ENCODE assay signal across 23 mouse cellular contexts in genomic region chr10:21011071-21011470, GRCm38 (mm10). TPM values are rescaled to one million over a fixed set of nuclear protein-coding genes. Genes with fewer than 3 reads are reported as not detected.
DNase-seq lines count a peak whose midpoint lies in the region; ATAC-seq and TF ChIP-seq lines count a peak whose summit lies in the region.
"Had no signal": no experiment of that assay in that cellular context is flagged by ENCODE, and none has a peak within 500 bp of the region (broad histone marks: within the 10 kb centered on the region; RNA-seq: fewer than 3 reads in every experiment).

No protein-coding gene starts in this region.

- TF ChIP-seq POLR2A in MEL (IDR thresholded peaks at IDR 0.05; ENCODE audit: control insufficient read depth in 1 of 2, insufficient read depth in 1 of 2, low read depth in 1 of 2, low read length in 2 of 2, poor library complexity in 1 of 2) = no peak

- TF ChIP-seq CTCF in G1E (IDR thresholded peaks at IDR 0.05; ENCODE audit: low read depth, low read length) (no peak), MEL (IDR thresholded peaks at IDR 0.05 in 2 of 3, conservative IDR thresholded peaks at IDR 0.05 in 1 of 3; ENCODE audit: control insufficient read depth in 1 of 3, insufficient read depth in 1 of 3, low read depth in 2 of 3, low read length in 3 of 3, poor library complexity in 1 of 3, severe bottlenecking in 1 of 3) (no peak)

- no peaks in the 10 kb centered on the region for H3K9me3 ChIP-seq in G1E (replicated peaks)
- H3K9me3 ChIP-seq in MEL (replicated peaks; ENCODE audit: insufficient read depth, low read length) = no peaks in the 10 kb centered on the region

- H3K27ac ChIP-seq in MEL (ENCODE audit: control insufficient read depth, low read depth, low read length) = no peak overlapping the region

- intact Hi-C loops in heart, postnatal 25 days (cut with DNase I) = no loop called here

- no peak for TF ChIP-seq RAD21 in MEL (IDR thresholded peaks at IDR 0.05; ENCODE audit: low read depth, low read length)

- H3K36me3 ChIP-seq in G1E (replicated peaks) (peaks cover 19% of the 10 kb centered on the region), MEL (ENCODE audit: control insufficient read depth in 1 of 2, insufficient read depth in 2 of 2, low read length in 2 of 2) (peaks cover 0 to 33% of the 10 kb centered on the region in 2 experiments; a peak in 2 of 4 replicates)

- H3K27me3 ChIP-seq in G1E (ENCODE audit: insufficient read depth, low read length) = no peaks in the 10 kb centered on the region
- no peaks in the 10 kb centered on the region for H3K27me3 ChIP-seq in MEL (ENCODE audit: control insufficient read depth in 1 of 2, insufficient read depth in 2 of 2, low read length in 2 of 2)
- H3K27me3 ChIP-seq: CH12.LX, Patski had no signal

- no peak overlapping the region for H3K9ac ChIP-seq in MEL (ENCODE audit: control insufficient read depth, low read depth, low read length, poor library complexity, severe bottlenecking)

- H3K4me1 ChIP-seq in G1E (ENCODE audit: insufficient read depth, low read depth, low read length) = peaks cover 26% of the 10 kb centered on the region
- peaks cover 8 to 20% of the 10 kb centered on the region in 2 experiments for H3K4me1 ChIP-seq in MEL (ENCODE audit: control insufficient read depth in 1 of 2, insufficient read depth in 2 of 2, low read length in 2 of 2)

- no peaks in the 10 kb centered on the region for H3K79me2 ChIP-seq in MEL (ENCODE audit: control insufficient read depth, insufficient read depth, low read length, poor library complexity)

- TF ChIP-seq EP300 in MEL (IDR thresholded peaks at IDR 0.05; ENCODE audit: low read depth in 1 of 2, low read length in 2 of 2) = peak in 1 of 2 experiments; percentile 48; a peak in 3 of 4 replicates

- peak; percentile 15; the same call in 1 of the 2 replicates for ATAC-seq in G1E (ENCODE audit: extremely low read depth, insufficient number of reproducible peaks, low FRiP score, poor library complexity, severe bottlenecking)
- 0 out of 2 replicates have a peak, but pooled peaks have one; percentile 26 for ATAC-seq in megakaryocyte progenitor cell, adult 5-6 weeks (replicated peaks; ENCODE audit: poor library complexity)
- ATAC-seq: activated CD4-positive, CD25-positive, alpha-beta regulatory T cell, adult 4 months; CD4-positive, CD25-positive, alpha-beta regulatory T cell, adult 4 months; Patski had no signal

- DNase-seq in heart, adult 11 months = peak; percentile 53
- no peak for DNase-seq in heart, postnatal 25 days (ENCODE audit: low spot score)
- DNase-seq in G1E (ENCODE audit: low spot score) (no peak), MEL (ENCODE audit: low read depth, low spot score) (peak; percentile 53)
- DNase-seq in spleen, postnatal 14 days (ENCODE audit: low spot score in 2 of 2) = no peak
- DNase-seq in kidney, adult 9 months = no peak
- DNase-seq in left cerebral cortex, adult 9 months (ENCODE audit: low spot score in 2 of 2) = no peak
- DNase-seq: adrenal gland, adult 2 months; adrenal gland, adult 8-10 months; adrenal gland, postnatal 10 days; adrenal gland, postnatal 14 days; adrenal gland, postnatal 25 days; adrenal gland, postnatal 36 days; B cell, adult 2 months; cerebellum, adult 11 months; cerebellum, adult 11-12 months; cerebellum, adult 18-20 months; cerebellum, adult 2 months had no signal

- H3K4me3 ChIP-seq in G1E (ENCODE audit: low read depth, low read length) (no peak overlapping the region), MEL (ENCODE audit: control insufficient read depth in 1 of 2, insufficient read depth in 1 of 2, low read depth in 2 of 2, low read length in 2 of 2) (no peak overlapping the region)

TF ChIP-seq in MEL, 35 proteins besides CTCF, POLR2A, EP300 and RAD21:
- TF ChIP-seq TCF12 (IDR thresholded peaks at IDR 0.05; ENCODE audit: low read depth, low read length) (0 out of 2 replicates have a peak, but pooled peaks have one; percentile 30), GATA1 (IDR thresholded peaks at IDR 0.05; ENCODE audit: low read depth, low read length) (0 out of 2 replicates have a peak, but pooled peaks have one; percentile 49), RCOR1 (IDR thresholded peaks at IDR 0.05; ENCODE audit: low read depth, low read length) (peak; percentile 77), NRF1 (IDR thresholded peaks at IDR 0.05; ENCODE audit: insufficient read depth, low read depth, low read length, poor library complexity, severe bottlenecking) (no peak), TAL1 (IDR thresholded peaks at IDR 0.05; ENCODE audit: low read length) (peak; percentile 30), SIN3A (IDR thresholded peaks at IDR 0.05; ENCODE audit: low read length) (no peak), SMC3 (IDR thresholded peaks at IDR 0.05; ENCODE audit: low read depth, low read length) (no peak)
TF ChIP-seq in MEL: peak in this region for 4.

RNA-seq across cellular contexts. Expression of gene Ahi1, which starts 58.7 kb away (rescaled TPM):
- total RNA-seq in heart, postnatal 25 days (2021) = 1 to 10 TPM; 1.6 to 1.9 TPM
- total RNA-seq in G1E (2014; fragmentation: Nextera tagmentation) = 46.8 and 48.7 TPM in 2 replicates
- total RNA-seq in G1E (2017) = 16.3 and 17.2 TPM in 2 replicates
- polyA plus RNA-seq in G1E (2012) = 6.2 and 6.5 TPM in 2 replicates
- 3.0 and 3.3 TPM in 2 replicates for total RNA-seq in MEL (2012; rRNA removed)
- polyA plus RNA-seq in MEL (2012; ENCODE audit: insufficient read depth in 1 of 2, insufficient read length in 2 of 2, low read depth in 1 of 2, low replicate concordance in 2 of 2, missing spikeins in 1 of 2) = 1 to 10 TPM in 1 of 2 experiments, not detected in 1; 3.6 TPM
- total RNA-seq in megakaryocyte progenitor cell, adult 5-6 weeks (2015) = 6.5 and 7.6 TPM in 2 replicates
- total RNA-seq in megakaryocyte progenitor cell, adult 5-6 weeks (2017) = 4.3 and 4.8 TPM in 2 replicates

Comparison
In these comparisons a context has a peak if more than half of its experiments do, and no peak if none do; other contexts are left out.
1. DNase-seq: peak in heart, adult 11 months (single experiment) and MEL (single experiment); none in heart, postnatal 25 days (single experiment), G1E (single experiment), spleen, postnatal 14 days (0 of 2), kidney, adult 9 months (single experiment) and left cerebral cortex, adult 9 months (0 of 2).